In the genomic region with DNA sequence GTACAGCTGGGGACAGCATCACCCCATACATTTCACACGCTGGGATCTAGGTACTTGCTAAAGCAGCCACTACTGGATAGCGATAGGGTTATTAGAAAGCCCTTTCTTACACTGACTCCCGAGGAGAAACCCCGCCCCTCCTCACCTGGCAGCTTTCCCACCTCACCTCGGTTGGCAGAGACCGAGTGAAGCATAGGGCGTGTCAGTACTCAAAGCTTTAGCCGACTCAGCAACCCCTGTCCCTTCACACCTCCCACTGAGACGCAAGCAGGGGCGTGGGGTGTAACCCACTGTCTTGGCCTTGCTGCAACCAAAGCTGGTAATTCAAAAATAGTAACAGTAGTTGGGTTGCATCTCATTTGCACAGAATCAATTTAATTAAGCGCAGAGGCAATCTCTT, we compare ENCODE assay signal across 8 mouse cellular contexts. TPM values are rescaled to one million over a fixed set of nuclear protein-coding genes. Genes with fewer than 3 reads are reported as not detected.
DNase-seq lines count a peak whose midpoint lies in the region; ATAC-seq and TF ChIP-seq lines count a peak whose summit lies in the region.

No protein-coding gene starts in this region.

- 10% methylated on average over 11 of the region's 11 CpGs for WGBS in embryonic facial prominence, embryonic 15.5 days
- WGBS in hindbrain, embryonic 13.5 days, result 4% methylated on average over 11 of the region's 11 CpGs
- 7% methylated on average over 11 of the region's 11 CpGs for WGBS in limb, embryonic 14.5 days
- WGBS in neural tube, embryonic 12.5 days, result 5% methylated on average over 11 of the region's 11 CpGs

- no peak for ATAC-seq in embryonic facial prominence, embryonic 15.5 days (ENCODE audit: insufficient number of reproducible peaks, low FRiP score, low TSS enrichment, low read depth)
- ATAC-seq in hindbrain, embryonic 13.5 days (ENCODE audit: low FRiP score), result no peak
- ATAC-seq in limb, embryonic 14.5 days (ENCODE audit: low FRiP score, low read depth), result no peak
- no peak for ATAC-seq in neural tube, embryonic 12.5 days (ENCODE audit: low FRiP score, low read depth)

- no peaks in the 10 kb centered on the region; the same call in 1 of the 2 replicates for H3K36me3 ChIP-seq in embryonic facial prominence, embryonic 15.5 days
- no peaks in the 10 kb centered on the region for H3K36me3 ChIP-seq in hindbrain, embryonic 13.5 days
- H3K36me3 ChIP-seq in limb, embryonic 14.5 days (ENCODE audit: control insufficient read depth, insufficient read depth, low read length), result no peaks in the 10 kb centered on the region
- H3K36me3 ChIP-seq in neural tube, embryonic 12.5 days, result no peaks in the 10 kb centered on the region

- H3K4me1 ChIP-seq in embryonic facial prominence, embryonic 15.5 days, result peaks cover 82% of the 10 kb centered on the region
- peaks cover 88% of the 10 kb centered on the region for H3K4me1 ChIP-seq in hindbrain, embryonic 13.5 days (replicated peaks)
- peaks cover 34% of the 10 kb centered on the region for H3K4me1 ChIP-seq in limb, embryonic 14.5 days (ENCODE audit: control insufficient read depth, insufficient read depth, low read length)
- H3K4me1 ChIP-seq in neural tube, embryonic 12.5 days, result peaks cover 63% of the 10 kb centered on the region

- H3K4me3 ChIP-seq in embryonic facial prominence, embryonic 15.5 days (replicated peaks), result peak overlapping the region; percentile 42
- H3K4me3 ChIP-seq in hindbrain, embryonic 13.5 days, result peak overlapping the region; percentile 32
- peak overlapping the region; percentile 35 for H3K4me3 ChIP-seq in limb, embryonic 14.5 days (replicated peaks; ENCODE audit: low read length)
- no peak overlapping the region for H3K4me3 ChIP-seq in neural tube, embryonic 12.5 days

- H3K9ac ChIP-seq in embryonic facial prominence, embryonic 15.5 days, result no peak overlapping the region
- peak overlapping the region; percentile 73; the same call in 1 of the 2 replicates for H3K9ac ChIP-seq in hindbrain, embryonic 13.5 days
- H3K9ac ChIP-seq in limb, embryonic 14.5 days (ENCODE audit: low read depth, low read length, severe bottlenecking), result no peak overlapping the region
- no peak overlapping the region for H3K9ac ChIP-seq in neural tube, embryonic 12.5 days

- peak overlapping the region; percentile 82 for H3K27ac ChIP-seq in embryonic facial prominence, embryonic 15.5 days (replicated peaks)
- no peak overlapping the region for H3K27ac ChIP-seq in hindbrain, embryonic 13.5 days
- H3K27ac ChIP-seq in limb, embryonic 14.5 days (replicated peaks; ENCODE audit: low read depth, low read length), result no peak overlapping the region
- H3K27ac ChIP-seq in neural tube, embryonic 12.5 days, result no peak overlapping the region

- H3K4me2 ChIP-seq in embryonic facial prominence, embryonic 15.5 days (replicated peaks), result peak overlapping the region; percentile 82
- H3K4me2 ChIP-seq in hindbrain, embryonic 13.5 days, result peak overlapping the region; percentile 59
- peak overlapping the region; percentile 80 for H3K4me2 ChIP-seq in limb, embryonic 14.5 days (replicated peaks; ENCODE audit: low read depth, low read length, severe bottlenecking)
- peak overlapping the region; percentile 70 for H3K4me2 ChIP-seq in neural tube, embryonic 12.5 days (replicated peaks)

- intact Hi-C loops in gastrocnemius, postnatal 14 days (cut with DNase I; ENCODE audit: low total_unique reads), result no loop called here

- no peaks in the 10 kb centered on the region for H3K9me3 ChIP-seq in embryonic facial prominence, embryonic 15.5 days (replicated peaks)
- H3K9me3 ChIP-seq in hindbrain, embryonic 13.5 days, result no peaks in the 10 kb centered on the region
- H3K9me3 ChIP-seq in limb, embryonic 14.5 days (ENCODE audit: control insufficient read depth, low read length), result no peaks in the 10 kb centered on the region
- H3K9me3 ChIP-seq in neural tube, embryonic 12.5 days, result no peaks in the 10 kb centered on the region

- peak; percentile 43 for DNase-seq in gastrocnemius, postnatal 10 days
- DNase-seq in gastrocnemius, postnatal 14 days, result no peak
- no peak for DNase-seq in limb, embryonic 14.5 days (ENCODE audit: low spot score)
- no peak for DNase-seq in embryo, embryonic 9.5 days (ENCODE audit: extremely low spot score)
- DNase-seq in left cerebral cortex, adult 8-10 months (ENCODE audit: low spot score in 2 of 2), result no peak

- H3K27me3 ChIP-seq in embryonic facial prominence, embryonic 15.5 days, result peaks cover 42% of the 10 kb centered on the region
- H3K27me3 ChIP-seq in hindbrain, embryonic 13.5 days, result peaks cover 66% of the 10 kb centered on the region
- peaks cover 62% of the 10 kb centered on the region for H3K27me3 ChIP-seq in limb, embryonic 14.5 days (ENCODE audit: control insufficient read depth, insufficient read depth, low read length)
- peaks cover 71% of the 10 kb centered on the region for H3K27me3 ChIP-seq in neural tube, embryonic 12.5 days (replicated peaks)

- TF ChIP-seq POLR2A in limb, embryonic 14.5 days (IDR thresholded peaks at IDR 0.05; ENCODE audit: borderline replicate concordance, extremely low read depth, insufficient read depth, insufficient read length), result no peak

RNA-seq across cellular contexts. Expression of gene Plekhh3, which starts 2.0 kb away (rescaled TPM):
- total RNA-seq in gastrocnemius, postnatal 10 days (2021), result 10 to 100 TPM; 33.2 to 36.7 TPM
- 10 to 100 TPM; 22.0 to 26.9 TPM for total RNA-seq in gastrocnemius, postnatal 14 days (2021)
- 27.2 and 28.7 TPM in 2 replicates for polyA plus RNA-seq in embryonic facial prominence, embryonic 15.5 days (2015; fragmentation: Nextera tagmentation; extraction: Ambion mirVana)
- 8.7 and 10.2 TPM in 2 replicates for polyA plus RNA-seq in hindbrain, embryonic 13.5 days (2015; fragmentation: Nextera tagmentation; extraction: Ambion mirVana)
- 17.4 and 20.6 TPM in 2 replicates for polyA plus RNA-seq in limb, embryonic 14.5 days (2012; rRNA removed)
- 19.6 and 20.5 TPM in 2 replicates for polyA plus RNA-seq in limb, embryonic 14.5 days (2014; fragmentation: Nextera tagmentation; extraction: Ambion mirVana)
- 16.1 and 17.1 TPM in 2 replicates for polyA plus RNA-seq in neural tube, embryonic 12.5 days (2016; fragmentation: Nextera tagmentation; extraction: Ambion mirVana)
- 10 to 100 TPM; 13.5 to 15.9 (median 15.3) TPM for total RNA-seq in left cerebral cortex, adult 8-10 months (2022)

RNA-seq across cellular contexts. Expression of gene Ccr10, which starts 2.1 kb away (rescaled TPM):
- total RNA-seq in gastrocnemius, postnatal 10 days (2021), result not detected
- under 1 TPM in 1 of 2 experiments, not detected in 1; 0.12 TPM for total RNA-seq in gastrocnemius, postnatal 14 days (2021)
- 0.24 and 0.50 TPM in 2 replicates for polyA plus RNA-seq in embryonic facial prominence, embryonic 15.5 days (2015; fragmentation: Nextera tagmentation; extraction: Ambion mirVana)
- polyA plus RNA-seq in hindbrain, embryonic 13.5 days (2015; fragmentation: Nextera tagmentation; extraction: Ambion mirVana), result 0.13 and 0.18 TPM in 2 replicates
- polyA plus RNA-seq in limb, embryonic 14.5 days (2012; rRNA removed), result 0.09 and 0.17 TPM in 2 replicates
- polyA plus RNA-seq in limb, embryonic 14.5 days (2014; fragmentation: Nextera tagmentation; extraction: Ambion mirVana), result 0.11 and 0.41 TPM in 2 replicates
- polyA plus RNA-seq in neural tube, embryonic 12.5 days (2016; fragmentation: Nextera tagmentation; extraction: Ambion mirVana), result 0.29 and 0.37 TPM in 2 replicates
- under 1 TPM in 2 of 4 experiments, not detected in 2; 0.18 to 0.34 TPM for total RNA-seq in left cerebral cortex, adult 8-10 months (2022)

RNA-seq across cellular contexts. Expression of gene Cntnap1, which starts 2.8 kb away (rescaled TPM):
- 1 to 10 TPM; 4.2 to 4.3 TPM for total RNA-seq in gastrocnemius, postnatal 10 days (2021)
- total RNA-seq in gastrocnemius, postnatal 14 days (2021), result 1 to 10 TPM; 1.8 to 2.4 TPM
- 2.0 and 2.2 TPM in 2 replicates for polyA plus RNA-seq in embryonic facial prominence, embryonic 15.5 days (2015; fragmentation: Nextera tagmentation; extraction: Ambion mirVana)
- 2.6 and 2.8 TPM in 2 replicates for polyA plus RNA-seq in hindbrain, embryonic 13.5 days (2015; fragmentation: Nextera tagmentation; extraction: Ambion mirVana)
- polyA plus RNA-seq in limb, embryonic 14.5 days (2012; rRNA removed), result 1.5 and 2.1 TPM in 2 replicates
- polyA plus RNA-seq in limb, embryonic 14.5 days (2014; fragmentation: Nextera tagmentation; extraction: Ambion mirVana), result 0.56 and 0.64 TPM in 2 replicates
- 1.7 and 2.2 TPM in 2 replicates for polyA plus RNA-seq in neural tube, embryonic 12.5 days (2016; fragmentation: Nextera tagmentation; extraction: Ambion mirVana)
- total RNA-seq in left cerebral cortex, adult 8-10 months (2022), result 100 to 1,000 TPM; 173 to 184 (median 176) TPM

RNA-seq across cellular contexts. Expression of gene Tubg2, which starts 17.4 kb away (rescaled TPM):
- total RNA-seq in gastrocnemius, postnatal 10 days (2021), result 1 to 10 TPM; 5.5 to 6.3 TPM
- total RNA-seq in gastrocnemius, postnatal 14 days (2021), result 1 to 10 TPM; 3.1 to 4.6 TPM
- polyA plus RNA-seq in embryonic facial prominence, embryonic 15.5 days (2015; fragmentation: Nextera tagmentation; extraction: Ambion mirVana), result 11.1 and 11.9 TPM in 2 replicates
- polyA plus RNA-seq in hindbrain, embryonic 13.5 days (2015; fragmentation: Nextera tagmentation; extraction: Ambion mirVana), result 34.6 and 38.2 TPM in 2 replicates
- polyA plus RNA-seq in limb, embryonic 14.5 days (2012; rRNA removed), result 6.2 and 7.3 TPM in 2 replicates
- 7.1 and 8.0 TPM in 2 replicates for polyA plus RNA-seq in limb, embryonic 14.5 days (2014; fragmentation: Nextera tagmentation; extraction: Ambion mirVana)
- 13.4 and 15.1 TPM in 2 replicates for polyA plus RNA-seq in neural tube, embryonic 12.5 days (2016; fragmentation: Nextera tagmentation; extraction: Ambion mirVana)
- total RNA-seq in left cerebral cortex, adult 8-10 months (2022), result 10 to 100 TPM; 53.1 to 58.8 (median 56.7) TPM

RNA-seq across cellular contexts. Expression of gene Ezh1, which starts 53.2 kb away (rescaled TPM):
- total RNA-seq in gastrocnemius, postnatal 10 days (2021), result 10 to 100 TPM; 17.2 to 17.7 TPM
- 10 to 100 TPM; 13.5 to 18.1 TPM for total RNA-seq in gastrocnemius, postnatal 14 days (2021)
- polyA plus RNA-seq in embryonic facial prominence, embryonic 15.5 days (2015; fragmentation: Nextera tagmentation; extraction: Ambion mirVana), result 16.5 and 18.7 TPM in 2 replicates
- 20.4 and 20.7 TPM in 2 replicates for polyA plus RNA-seq in hindbrain, embryonic 13.5 days (2015; fragmentation: Nextera tagmentation; extraction: Ambion mirVana)
- 28.3 and 28.4 TPM in 2 replicates for polyA plus RNA-seq in limb, embryonic 14.5 days (2012; rRNA removed)
- 14.4 and 17.0 TPM in 2 replicates for polyA plus RNA-seq in limb, embryonic 14.5 days (2014; fragmentation: Nextera tagmentation; extraction: Ambion mirVana)
- 14.1 and 14.3 TPM in 2 replicates for polyA plus RNA-seq in neural tube, embryonic 12.5 days (2016; fragmentation: Nextera tagmentation; extraction: Ambion mirVana)
- total RNA-seq in left cerebral cortex, adult 8-10 months (2022), result 10 to 100 TPM; 62.4 to 63.9 (median 63.7) TPM
